Mouse (Mus musculus) G1E-ER4 (cell line): Measurements from ENCODE around the gene Gdnf. TPM values are rescaled to one million over a fixed set of nuclear protein-coding genes. Genes with fewer than 3 reads are reported as not detected.

Experiments used
- GATA1 ChIP-seq: IDR thresholded peaks from one replicate; pipeline ENCODE4 v1.8.0; 2012; ENCODE audit warnings: low read length, inconsistent platforms
- polyA plus RNA-seq: library from polyadenylated mRNA; stranded (reverse); fragments of >175 nt; gene quantifications from 2 replicates; pipeline ENCODE4 v1.2.3, GENCODE M21; 2012

The Gdnf gene
- polyA plus RNA-seq, 1 experiment, result not detected

- no peak for TF ChIP-seq GATA1
These were observed 75.9 kb downstream of the Gdnf start for GRCm38 (mm10) chr15:7886591-7886990.
